Mouse (Mus musculus): Measurements from ENCODE around the gene Sspo.

The Sspo gene

GRCm38 (mm10) chr6:48432893-48433816 lies 14.9 kb upstream of the Sspo start:
- in situ Hi-C loops (cut with MboI; ENCODE audit: low pct_unique_long_range_greater_than_20kb in 1 of 2, low sequenced_read_pairs in 2 of 2, unreplicated experiment in 1 of 2), result no loop called here

- in situ Hi-C loops (cut with MboI; ENCODE audit: low pct_unique_long_range_greater_than_20kb in 1 of 2, low sequenced_read_pairs in 2 of 2, unreplicated experiment in 1 of 2), result no loop called here
These were observed 13.4 kb upstream of the Sspo start for GRCm38 (mm10) chr6:48434651-48435050.

DNA sequence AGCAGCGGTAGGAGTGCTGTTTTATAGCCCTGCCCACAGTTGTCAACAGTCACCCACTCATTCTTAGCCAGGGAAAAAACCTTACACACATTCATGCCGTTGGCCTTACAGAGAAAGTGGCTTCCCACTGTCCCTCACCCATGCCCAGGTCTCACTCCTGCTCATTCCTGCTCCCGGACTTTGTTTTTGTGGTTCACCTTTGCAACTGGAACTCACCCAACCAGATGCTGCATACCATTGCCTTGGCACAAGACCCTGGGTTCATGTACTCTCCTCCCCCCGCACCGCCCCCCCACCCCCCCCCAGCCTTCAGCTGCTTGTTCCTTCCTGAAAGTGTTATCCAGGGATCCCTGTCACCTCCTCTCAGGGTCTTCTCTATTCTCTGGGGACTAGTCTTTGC lies 12.9 kb upstream of the Sspo start:
- in situ Hi-C loops (cut with MboI; ENCODE audit: low pct_unique_long_range_greater_than_20kb in 1 of 2, low sequenced_read_pairs in 2 of 2, unreplicated experiment in 1 of 2), result no loop called here

- in situ Hi-C loops (cut with MboI; ENCODE audit: low pct_unique_long_range_greater_than_20kb in 1 of 2, low sequenced_read_pairs in 2 of 2, unreplicated experiment in 1 of 2), result no loop called here
These were observed 12.2 kb upstream of the Sspo start for GRCm38 (mm10) chr6:48435706-48436349.

DNA sequence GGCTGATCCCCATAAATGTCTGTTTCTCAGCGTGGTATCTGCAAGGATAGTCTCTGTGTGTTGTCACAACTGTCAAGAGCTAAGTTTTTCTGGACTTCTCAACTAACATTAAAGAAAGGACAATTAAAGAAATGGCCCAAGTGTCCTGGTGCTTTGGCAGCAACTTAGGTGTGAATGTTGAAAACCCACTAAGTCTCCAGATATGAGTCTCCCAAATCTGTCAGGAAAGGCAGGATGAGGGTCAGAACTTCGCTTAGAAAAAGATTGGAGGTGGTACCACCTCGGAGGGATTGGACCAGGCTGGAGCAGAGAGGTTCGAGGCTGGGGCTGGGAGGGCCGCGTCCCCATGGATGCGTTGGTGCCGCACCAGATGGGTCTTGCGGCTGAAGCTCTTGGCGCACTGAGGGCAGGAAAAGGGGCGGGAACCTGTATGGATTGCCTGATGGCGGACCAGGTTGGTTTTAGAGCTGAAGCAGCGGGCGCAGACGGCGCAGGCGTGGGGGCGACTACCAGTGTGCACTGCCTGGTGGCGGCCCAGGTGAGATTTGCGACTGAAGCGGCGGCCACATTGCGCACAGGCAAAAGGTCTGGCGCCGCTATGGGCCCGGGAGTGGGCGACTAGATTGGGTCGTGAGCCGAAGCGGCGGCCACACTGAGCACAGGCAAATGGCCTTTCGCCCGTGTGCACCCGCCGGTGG lies 10.2 kb upstream of the Sspo start:
- in situ Hi-C loops (cut with MboI; ENCODE audit: low pct_unique_long_range_greater_than_20kb in 1 of 2, low sequenced_read_pairs in 2 of 2, unreplicated experiment in 1 of 2), result no loop called here

DNA sequence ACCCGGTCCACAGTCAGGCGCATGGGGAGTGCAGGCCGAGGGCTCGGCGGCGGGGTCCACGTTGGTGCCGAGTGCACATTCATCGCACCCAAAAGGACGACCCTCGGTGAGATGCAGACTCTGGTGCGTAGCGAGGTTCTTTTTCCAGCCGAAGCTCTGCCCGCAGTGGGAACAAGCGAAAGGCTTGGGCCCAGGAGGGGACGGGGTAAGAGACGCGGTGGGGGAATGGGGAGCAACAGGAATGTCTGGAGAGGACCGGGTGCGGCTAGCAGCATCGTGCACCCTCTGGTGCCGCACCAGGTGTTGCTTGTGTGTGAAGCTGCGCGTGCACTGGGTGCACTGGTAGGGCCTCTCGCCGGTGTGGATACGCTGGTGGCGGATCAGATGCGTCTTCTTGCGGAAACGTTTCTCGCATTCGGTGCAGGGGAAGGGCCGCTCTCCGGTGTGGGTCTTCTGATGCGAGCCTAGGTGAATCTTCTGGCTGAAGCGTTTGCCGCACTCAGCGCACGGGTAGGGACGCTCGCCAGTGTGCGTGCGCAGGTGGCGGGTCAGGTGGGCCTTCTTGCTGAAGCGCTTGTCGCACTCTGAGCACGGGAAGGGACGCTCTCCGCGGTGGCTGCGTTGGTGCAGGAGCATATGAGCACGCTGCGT lies 9.4 kb upstream of the Sspo start:
- in situ Hi-C loops (cut with MboI; ENCODE audit: low pct_unique_long_range_greater_than_20kb in 1 of 2, low sequenced_read_pairs in 2 of 2, unreplicated experiment in 1 of 2), result no loop called here

DNA sequence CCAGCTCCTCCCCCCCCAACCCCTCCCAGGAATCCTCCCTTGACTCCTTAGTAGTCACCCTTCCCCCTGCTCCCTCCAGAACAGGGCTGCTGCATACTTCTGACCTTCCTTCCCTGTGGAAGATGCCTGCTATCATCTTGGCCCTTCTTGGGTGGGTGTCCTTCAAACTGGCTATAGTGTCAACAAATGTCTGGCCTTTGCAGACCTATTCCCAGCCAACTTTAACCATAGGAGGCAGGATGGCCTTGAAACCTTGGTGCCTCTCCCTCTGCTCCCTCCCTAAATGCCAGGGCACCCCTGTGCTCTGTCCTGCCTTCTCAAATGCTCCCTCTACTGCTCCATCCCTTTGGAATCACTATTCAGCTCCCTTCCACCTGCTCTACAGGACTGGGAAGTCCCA lies 8.4 kb upstream of the Sspo start:
- in situ Hi-C loops (cut with MboI; ENCODE audit: low pct_unique_long_range_greater_than_20kb in 1 of 2, low sequenced_read_pairs in 2 of 2, unreplicated experiment in 1 of 2), result no loop called here

GRCm38 (mm10) chr6:48440306-48441014 lies 7.6 kb upstream of the Sspo start:
- in situ Hi-C loops (cut with MboI; ENCODE audit: low pct_unique_long_range_greater_than_20kb in 1 of 2, low sequenced_read_pairs in 2 of 2, unreplicated experiment in 1 of 2), result no loop called here

DNA sequence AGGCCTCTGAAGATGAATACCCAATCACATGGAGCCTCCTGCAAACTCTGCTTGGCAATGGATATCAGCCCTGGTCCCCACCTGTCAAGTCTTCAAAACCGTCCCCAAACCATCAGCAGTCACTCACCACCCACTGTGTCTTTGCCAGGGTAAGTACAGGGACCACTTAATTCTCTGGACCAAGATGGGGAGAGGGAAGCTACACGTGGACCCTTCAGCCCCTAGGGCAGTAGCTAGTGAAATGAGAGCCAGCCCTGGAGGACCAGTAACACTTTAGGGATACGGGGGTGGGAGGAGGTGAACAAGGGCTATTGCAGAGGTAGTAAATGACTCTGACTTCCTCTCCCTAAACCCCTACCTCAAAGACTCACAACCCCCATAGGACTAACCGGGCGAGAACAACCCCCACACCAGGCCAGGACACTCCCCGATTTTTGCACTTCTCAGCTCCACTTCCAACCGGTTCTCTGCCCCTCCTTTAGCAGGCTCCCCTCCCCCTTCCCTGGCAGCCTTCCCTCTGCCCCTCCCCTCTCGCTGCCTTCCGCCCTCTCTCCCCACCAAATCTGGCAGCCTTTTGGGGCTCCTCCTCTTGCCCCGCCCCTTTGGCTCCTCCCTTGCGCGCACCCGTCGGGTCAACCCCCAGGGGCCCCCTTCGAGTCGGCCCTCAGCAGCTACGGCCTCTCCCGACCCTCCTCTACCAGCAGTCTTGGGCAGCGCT lies 4.3 kb upstream of the Sspo start:
- in situ Hi-C loops (cut with MboI; ENCODE audit: low pct_unique_long_range_greater_than_20kb in 1 of 2, low sequenced_read_pairs in 2 of 2, unreplicated experiment in 1 of 2), result no loop called here

GRCm38 (mm10) chr6:48444310-48445180 lies 3.5 kb upstream of the Sspo start:
- in situ Hi-C loops (cut with MboI; ENCODE audit: low pct_unique_long_range_greater_than_20kb in 1 of 2, low sequenced_read_pairs in 2 of 2, unreplicated experiment in 1 of 2), result no loop called here

- in situ Hi-C loops (cut with MboI; ENCODE audit: low pct_unique_long_range_greater_than_20kb in 1 of 2, low sequenced_read_pairs in 2 of 2, unreplicated experiment in 1 of 2), result no loop called here
These were observed 2.6 kb upstream of the Sspo start, which contains the start of gene Zfp467 for GRCm38 (mm10) chr6:48445181-48446101. TSS of gene Zfp467 (minus strand) at chr6:48445825.

DNA sequence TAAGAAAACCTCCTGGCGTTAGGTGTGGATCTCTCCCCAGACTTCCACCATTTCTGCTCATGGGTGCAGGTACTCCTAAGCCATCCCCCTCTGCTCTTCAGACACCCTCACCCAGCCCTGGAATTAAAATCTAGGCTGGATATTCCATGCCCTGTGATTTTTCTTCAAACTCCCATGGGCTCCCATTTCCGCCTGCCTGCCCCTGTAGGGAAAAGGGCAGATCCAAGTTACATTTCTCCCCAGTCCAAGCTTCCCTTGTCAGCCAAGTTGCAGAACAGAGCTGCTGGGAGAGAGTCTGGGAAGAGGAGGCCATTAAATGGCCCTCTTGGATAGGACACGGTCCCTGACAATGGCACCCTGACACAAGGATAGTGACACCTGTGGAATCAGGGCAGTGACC lies 1.8 kb upstream of the Sspo start:
- in situ Hi-C loops (cut with MboI; ENCODE audit: low pct_unique_long_range_greater_than_20kb in 1 of 2, low sequenced_read_pairs in 2 of 2, unreplicated experiment in 1 of 2), result no loop called here

DNA sequence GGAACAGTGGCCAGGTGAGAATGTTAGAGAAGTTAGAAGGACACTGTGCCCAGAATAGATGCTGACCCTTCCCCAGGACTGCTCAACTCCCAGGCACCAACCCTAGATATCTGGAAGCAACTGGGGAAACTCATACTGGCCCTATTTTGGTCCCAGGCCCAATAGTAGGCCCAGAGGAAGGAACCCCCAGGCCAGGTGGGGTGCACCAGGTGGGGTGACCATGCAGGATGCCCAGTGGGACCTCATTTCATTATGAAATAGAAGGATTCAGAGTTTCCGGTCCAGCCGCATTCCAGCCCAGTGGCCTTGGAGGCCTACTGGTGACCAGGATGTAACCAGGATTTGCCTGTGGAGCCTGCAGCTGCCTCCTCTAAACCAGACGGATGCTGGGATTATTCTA lies 1.1 kb upstream of the Sspo start:
- in situ Hi-C loops (cut with MboI; ENCODE audit: low pct_unique_long_range_greater_than_20kb in 1 of 2, low sequenced_read_pairs in 2 of 2, unreplicated experiment in 1 of 2), result no loop called here

DNA sequence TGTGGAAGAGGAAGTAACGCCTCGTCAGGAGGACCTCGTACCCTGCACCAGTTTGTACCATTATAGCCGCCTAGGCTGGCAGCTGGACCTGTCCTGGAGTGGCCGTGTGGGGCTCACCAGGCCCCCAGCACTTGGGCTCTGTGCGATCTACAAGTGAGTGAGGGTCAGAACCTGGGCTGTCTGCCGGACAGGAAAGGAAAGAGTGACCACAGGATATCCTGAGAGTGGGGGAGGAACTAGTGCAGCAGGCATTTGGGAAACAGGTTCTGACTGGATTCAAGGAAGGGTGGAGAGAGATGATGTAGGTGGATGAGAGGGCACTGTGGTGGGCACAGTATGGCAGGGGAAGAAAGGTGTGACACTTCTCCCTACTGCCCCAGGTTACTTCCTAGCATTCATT lies 498 bp downstream of the Sspo start:
- in situ Hi-C loops (cut with MboI; ENCODE audit: low pct_unique_long_range_greater_than_20kb in 1 of 2, low sequenced_read_pairs in 2 of 2, unreplicated experiment in 1 of 2), result no loop called here

- in situ Hi-C loops (cut with MboI; ENCODE audit: low pct_unique_long_range_greater_than_20kb in 1 of 2, low sequenced_read_pairs in 2 of 2, unreplicated experiment in 1 of 2), result no loop called here
These were observed 4.1 kb downstream of the Sspo start for GRCm38 (mm10) chr6:48452151-48452550.

DNA sequence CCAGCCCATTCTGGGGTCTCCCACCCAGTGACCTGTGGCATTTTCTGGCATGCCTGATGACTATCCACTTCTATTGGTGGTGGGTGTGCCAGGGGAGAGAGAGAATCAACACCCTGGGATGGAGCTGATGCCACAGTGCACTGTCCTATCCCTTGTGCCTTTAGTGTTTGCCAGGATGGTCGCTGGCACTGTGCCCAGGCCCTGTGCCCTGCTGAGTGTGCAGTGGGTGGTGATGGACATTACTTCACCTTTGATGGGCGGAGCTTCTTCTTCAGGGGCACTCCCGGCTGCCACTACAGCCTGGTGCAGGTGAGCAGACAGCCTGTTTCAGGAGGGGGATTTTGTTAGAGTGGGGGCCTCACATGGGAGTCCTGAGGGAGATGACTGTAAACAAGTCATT lies 4.7 kb downstream of the Sspo start:
- in situ Hi-C loops (cut with MboI; ENCODE audit: low pct_unique_long_range_greater_than_20kb in 1 of 2, low sequenced_read_pairs in 2 of 2, unreplicated experiment in 1 of 2), result no loop called here

All from mouse embryonic stem cell (cell line).